Mouse (Mus musculus) heart, embryonic 14.5 days (tissue): Measurements from ENCODE around the gene Gm42715. TPM values are rescaled to one million over a fixed set of nuclear protein-coding genes. Genes with fewer than 3 reads are reported as not detected.

Source experiments
- ATAC-seq: fragments of 200-750 bp; cut with Nextera tagmentation; 2 replicates; pipeline ENCODE4 v1.8.0; 2017; ENCODE audit warnings: low read depth, moderate TSS enrichment; ENCODE audit not compliant: insufficient number of reproducible peaks, insufficient read depth, low FRiP score
- H3K27ac ChIP-seq, 2 experiments: fragments of 200-500 bp in 1 of 2; fragments of 300-500 bp in 1 of 2; sonication (generic) in 1 of 2; replicated peaks in 1 of 2; 2 replicates each; pipeline ENCODE4 v1.5.1; 2012 to 2014; ENCODE audit warnings: low read depth in 2 of 2, low read length in 2 of 2, control low read depth in 1 of 2, mild to moderate bottlenecking in 1 of 2, mixed read lengths in 1 of 2; ENCODE audit not compliant: control insufficient read depth in 1 of 2, insufficient read depth in 1 of 2
- H3K27me3 ChIP-seq: fragments of 300-500 bp; sonication (generic); 2 replicates; pipeline ENCODE4 v1.6.1; 2014; ENCODE audit warnings: mild to moderate bottlenecking, low read length, control low read depth; ENCODE audit not compliant: control insufficient read depth, insufficient read depth
- H3K36me3 ChIP-seq: fragments of 300-500 bp; sonication (generic); 2 replicates; pipeline ENCODE4 v1.6.1; 2014; ENCODE audit warnings: mild to moderate bottlenecking, control low read depth, low read length, mixed read lengths; ENCODE audit not compliant: control insufficient read depth, insufficient read depth
- H3K4me1 ChIP-seq, 2 experiments: fragments of 200-500 bp in 1 of 2; fragments of 300-500 bp in 1 of 2; sonication (generic) in 1 of 2; 2 replicates each; pipeline ENCODE4 v1.6.1; 2012 to 2014; ENCODE audit warnings: low read length in 2 of 2, control low read depth in 1 of 2, mixed read lengths in 1 of 2; ENCODE audit not compliant: control insufficient read depth in 2 of 2, insufficient read depth in 2 of 2
- H3K4me2 ChIP-seq: fragments of 300-500 bp; sonication (generic); 2 replicates; pipeline ENCODE4 v1.6.1; 2014; ENCODE audit warnings: mild to moderate bottlenecking, low read length
- H3K4me3 ChIP-seq, 2 experiments: fragments of 200-500 bp in 1 of 2; fragments of 300-500 bp in 1 of 2; sonication (generic) in 1 of 2; 2 replicates each; pipeline ENCODE4 v1.5.1; 2012 to 2014; ENCODE audit warnings: low read length in 2 of 2, mild to moderate bottlenecking in 2 of 2, control low read depth in 1 of 2, low read depth in 1 of 2, moderate library complexity in 1 of 2; ENCODE audit not compliant: control insufficient read depth in 1 of 2, insufficient read depth in 1 of 2
- H3K9ac ChIP-seq: fragments of 300-500 bp; sonication (generic); 2 replicates; pipeline ENCODE4 v1.6.1; 2014; ENCODE audit warnings: mild to moderate bottlenecking, low read length
- H3K9me3 ChIP-seq: fragments of 300-500 bp; sonication (generic); 2 replicates; pipeline ENCODE4 v1.6.1; 2016; ENCODE audit warnings: low read length, control low read depth; ENCODE audit not compliant: control insufficient read depth
- WGBS: fragments of 180-500 bp; shearing (Covaris S2); extraction: QIAGEN DNeasy Blood & Tissue Kit; methylation state at CpG from one replicate; pipeline ENCODE4 v1.1.7; 2014; 5-methylcytosine and 5-hydroxymethylcytosine counted together
- polyA plus RNA-seq: library from polyadenylated mRNA; unstranded; fragments of >200 nt; fragmentation: Nextera tagmentation; extraction: Ambion mirVana; gene quantifications from 2 replicates; pipeline ENCODE4 v1.2.1, GENCODE M21; 2014

The Gm42715 gene
- polyA plus RNA-seq, 1 experiment from 2014 or later = 11.3 TPM

- no peak overlapping the region for H3K9ac ChIP-seq
- H3K9me3 ChIP-seq = no peaks in the 10 kb centered on the region
- H3K4me3 ChIP-seq = no peak overlapping the region
- WGBS = 93% methylated on average over 11 of the region's 11 CpGs
- no peak for ATAC-seq
- H3K4me2 ChIP-seq = no peak overlapping the region
- H3K27me3 ChIP-seq = no peaks in the 10 kb centered on the region
- H3K36me3 ChIP-seq = peaks cover 41% of the 10 kb centered on the region
- no peak overlapping the region for H3K27ac ChIP-seq
- peaks cover 7 to 24% of the 10 kb centered on the region in 2 experiments; a peak in 3 of 4 replicates for H3K4me1 ChIP-seq
These were observed 44.1 kb upstream of the Gm42715 start for GRCm38 (mm10) chr7:127475186-127475740.

DNA sequence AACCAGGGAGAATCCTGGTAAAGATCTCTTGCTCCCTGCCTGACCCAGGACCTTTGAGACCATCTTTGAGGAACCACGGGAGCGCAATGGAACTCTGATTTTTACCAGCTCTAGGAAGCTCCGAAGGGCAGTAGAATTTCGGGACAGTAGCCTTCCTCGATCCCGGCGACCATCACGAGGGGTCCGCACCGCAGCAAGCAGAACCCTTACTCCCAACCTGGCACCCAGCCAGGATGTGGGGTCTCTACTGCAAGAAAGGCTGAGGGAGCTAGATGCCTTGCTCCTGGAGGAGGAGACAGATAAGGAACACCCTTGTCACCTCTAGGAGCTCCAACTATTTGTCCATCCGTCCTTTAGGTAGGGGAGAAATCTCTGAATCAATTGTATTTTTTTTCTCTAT, 43.0 kb upstream of the Gm42715 start:
- H3K9me3 ChIP-seq = no peaks in the 10 kb centered on the region
- ATAC-seq = no peak
- 92% methylated on average over 11 of the region's 11 CpGs for WGBS
- no peaks in the 10 kb centered on the region for H3K27me3 ChIP-seq
- no peak overlapping the region for H3K4me2 ChIP-seq
- H3K4me3 ChIP-seq = no peak overlapping the region
- H3K36me3 ChIP-seq = peaks cover 50% of the 10 kb centered on the region
- no peak overlapping the region for H3K9ac ChIP-seq
- H3K27ac ChIP-seq = no peak overlapping the region
- H3K4me1 ChIP-seq = peaks cover 7 to 30% of the 10 kb centered on the region in 2 experiments; a peak in 3 of 4 replicates

GRCm38 (mm10) chr7:127476855-127477254, 42.5 kb upstream of the Gm42715 start:
- Histone ChIP-seq H3K4me1 (peaks cover 7 to 30% of the 10 kb centered on the region in 2 experiments; a peak in 3 of 4 replicates), H3K4me2 (peak overlapping the region; percentile 88), H3K27me3 (no peaks in the 10 kb centered on the region), H3K9me3 (no peaks in the 10 kb centered on the region), H3K9ac (peak overlapping the region; percentile 97), H3K27ac (peak overlapping the region; percentile 73 to 94; a peak in 3 of 4 replicates), H3K4me3 (peak overlapping the region in 1 of 2 experiments; percentile 99; a peak in 3 of 4 replicates), H3K36me3 (peaks cover 55% of the 10 kb centered on the region)
- ATAC-seq = no peak
- 71% methylated on average over 4 of the region's 4 CpGs for WGBS

DNA sequence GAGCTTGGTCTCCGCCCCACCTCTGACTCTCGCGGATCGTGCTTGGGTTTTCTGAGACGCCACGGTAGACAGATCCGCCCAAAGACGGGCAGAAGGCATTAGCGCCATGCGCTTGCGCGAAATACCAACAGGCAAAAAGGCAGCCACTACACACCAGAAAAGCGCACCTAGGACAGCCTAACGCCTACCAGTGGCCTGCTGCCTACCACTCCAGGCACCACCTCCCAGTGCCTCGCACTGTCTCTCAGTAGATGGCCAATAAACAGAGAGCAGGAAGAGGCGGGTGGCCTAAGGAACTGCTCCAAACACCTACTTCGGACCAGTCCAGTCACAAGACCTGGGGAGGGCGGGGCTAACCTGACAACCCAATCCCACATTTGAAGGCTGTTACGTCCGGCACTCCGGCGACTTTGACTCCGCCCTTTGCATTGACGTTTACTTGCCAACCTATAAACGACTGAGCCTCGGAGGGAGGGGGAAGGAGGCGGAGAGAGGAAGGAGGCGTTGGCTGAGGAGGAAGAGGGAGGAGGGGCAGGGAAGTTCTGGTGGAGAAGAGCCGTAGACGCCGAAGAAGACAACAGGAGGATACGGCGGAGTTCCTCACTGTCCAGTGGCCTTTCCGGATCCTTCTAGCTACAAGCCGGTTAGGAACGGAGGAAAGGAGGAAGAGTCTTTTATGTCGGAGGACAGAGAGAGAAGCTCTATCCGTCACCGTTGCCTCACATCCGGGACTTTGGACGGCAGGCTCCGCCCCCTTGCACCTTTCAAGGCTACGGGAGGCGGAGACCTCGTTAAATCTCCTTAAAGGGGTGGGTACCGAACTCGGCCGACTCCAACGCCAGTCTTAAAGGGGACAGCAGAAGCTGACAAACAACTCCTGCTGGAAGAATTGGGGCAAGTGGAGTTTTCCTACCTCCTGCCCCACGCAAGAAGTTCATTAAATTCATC, 41.4 kb upstream of the Gm42715 start:
- Histone ChIP-seq H3K27me3 (no peaks in the 10 kb centered on the region), H3K27ac (peak overlapping the region; percentile 94 to 98), H3K4me2 (peak overlapping the region; percentile 88), H3K4me1 (peaks cover 3 to 22% of the 10 kb centered on the region in 2 experiments; a peak in 3 of 4 replicates), H3K4me3 (peak overlapping the region; percentile 99), H3K36me3 (peaks cover 66% of the 10 kb centered on the region), H3K9me3 (no peaks in the 10 kb centered on the region), H3K9ac (peak overlapping the region; percentile 97)
- under 1% methylated on average over 50 of the region's 50 CpGs for WGBS
- ATAC-seq = peak; percentile 91

DNA sequence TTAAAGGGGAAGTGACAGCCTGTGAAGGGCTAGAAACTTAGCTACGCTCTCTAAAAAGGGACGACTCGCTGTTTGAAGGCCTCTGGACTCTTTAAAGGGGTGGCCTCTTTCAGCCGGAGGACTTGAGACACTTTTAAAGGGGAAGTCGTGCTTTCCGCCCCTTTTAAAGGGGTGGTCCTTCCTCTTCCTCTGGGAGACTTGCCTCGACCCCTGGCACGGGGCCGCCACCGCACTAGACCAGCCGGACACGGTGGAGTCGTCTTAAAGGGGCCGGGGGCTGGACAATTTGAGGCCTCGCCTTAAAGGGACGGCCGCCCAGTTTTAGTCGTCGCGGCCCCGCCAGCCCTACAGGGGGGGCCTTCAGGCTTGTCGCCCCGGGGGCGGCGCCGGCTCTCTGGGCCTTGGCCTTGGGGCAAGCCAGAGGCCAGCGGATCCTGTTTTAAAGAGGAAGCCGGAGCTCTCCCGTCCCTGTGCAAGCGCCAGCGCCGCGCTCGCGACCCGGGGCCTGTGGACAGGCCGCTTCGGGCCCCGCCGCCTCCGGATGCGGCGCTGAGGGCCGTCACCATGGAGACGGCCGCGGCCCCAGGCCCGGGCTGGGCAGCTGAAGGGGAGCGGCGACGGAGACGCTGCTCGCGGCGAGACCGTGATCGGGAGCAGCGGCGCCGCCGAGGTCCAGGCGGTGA, 40.6 kb upstream of the Gm42715 start, which contains the start of gene Fbrs:
Fbrs (plus strand) TSS at position 565 of the 683 bp plus-strand sequence.
- under 1% methylated on average over 60 of the region's 62 CpGs for WGBS
- no peaks in the 10 kb centered on the region for H3K27me3 ChIP-seq
- peak within 1 kb of the TSS; percentile 88 for H3K4me2 ChIP-seq
- ATAC-seq = peak; percentile 82
- H3K27ac ChIP-seq = peak within 1 kb of the TSS; percentile 94 to 98
- peaks cover 66% of the 10 kb centered on the region for H3K36me3 ChIP-seq
- peak within 1 kb of the TSS; percentile 97 for H3K9ac ChIP-seq
- peaks cover 3 to 22% of the 10 kb centered on the region in 2 experiments; a peak in 3 of 4 replicates for H3K4me1 ChIP-seq
- peak within 1 kb of the TSS; percentile 99 for H3K4me3 ChIP-seq
- no peaks in the 10 kb centered on the region for H3K9me3 ChIP-seq

- Histone ChIP-seq H3K27me3 (no peaks in the 10 kb centered on the region), H3K27ac (peak overlapping the region; percentile 94 to 98), H3K36me3 (peaks cover 66% of the 10 kb centered on the region)
These were observed 39.8 kb upstream of the Gm42715 start for GRCm38 (mm10) chr7:127479318-127480225.

More at GRCm38 (mm10) chr7:127479318-127480225, 39.8 kb upstream of the Gm42715 start:
- Histone ChIP-seq H3K9me3 (no peaks in the 10 kb centered on the region), H3K4me2 (peak overlapping the region; percentile 88), H3K4me1 (peaks cover 3 to 22% of the 10 kb centered on the region in 2 experiments; a peak in 3 of 4 replicates), H3K4me3 (peak overlapping the region; percentile 99), H3K9ac (peak overlapping the region; percentile 97)
- WGBS = 4% methylated on average over 48 of the region's 48 CpGs
- ATAC-seq = no peak
